Mouse (Mus musculus) effector memory CD4-positive, alpha-beta T cell, adult 7 months (primary cell): ENCODE measurements around the gene Aamp. TPM values are rescaled to one million over a fixed set of nuclear protein-coding genes. Genes with fewer than 3 reads are reported as not detected.

Experiments
- polyA plus RNA-seq: library from polyadenylated mRNA; unstranded; fragments of 100-300 nt; shearing (Covaris generic); gene quantifications from one replicate; pipeline ENCODE4 v1.2.1, GENCODE M21; 2017

Gene Aamp
- polyA plus RNA-seq = 242 TPM

GRCm38 (mm10) chr1:74284543-74285160, at the start of gene Aamp, which contains the start of gene Pnkd:
Gene Aamp (minus strand): TSS chr1:74284738.
Gene Pnkd (plus strand): TSS chr1:74284930.

GRCm38 (mm10) chr1:74305522-74305921, 21.0 kb upstream of the Aamp start, which contains the start of gene Tmbim1:
Gene Tmbim1 (minus strand): TSS chr1:74305622.

GRCm38 (mm10) chr1:74278538-74278937, 6.0 kb downstream of the Aamp start, which contains the start of gene Gpbar1:
Gene Gpbar1 (plus strand): TSS chr1:74278550.

GRCm38 (mm10) chr1:74235938-74236589, 48.5 kb downstream of the Aamp start, which contains the start of gene Arpc2:
Gene Arpc2 (plus strand): TSS chr1:74236084.

Other genes with a start within 250 kb of the Aamp start
- 1.5 TPM for gene Tns1, start 160.3 kb downstream of the Aamp start, polyA plus RNA-seq
- not detected for gene Rufy4, start 159.2 kb downstream of the Aamp start, polyA plus RNA-seq
- gene Cxcr2, start 130.7 kb downstream of the Aamp start, polyA plus RNA-seq = not detected
- not detected for gene Cxcr1, start 90.1 kb downstream of the Aamp start, polyA plus RNA-seq
- gene Arpc2, start 48.7 kb downstream of the Aamp start, polyA plus RNA-seq = 944 TPM
- not detected for gene Gpbar1, start 6.2 kb downstream of the Aamp start, polyA plus RNA-seq
- 36.7 TPM for gene Pnkd, start 192 bp upstream of the Aamp start, polyA plus RNA-seq
- 7.9 TPM for gene Tmbim1, start 20.9 kb upstream of the Aamp start, polyA plus RNA-seq
- not detected for gene Catip, start 77.4 kb upstream of the Aamp start, polyA plus RNA-seq
- gene Slc11a1, start 90.5 kb upstream of the Aamp start, polyA plus RNA-seq = not detected
- gene Ctdsp1, start 106.8 kb upstream of the Aamp start, polyA plus RNA-seq = 4.6 TPM
- gene Vil1, start 124.6 kb upstream of the Aamp start, polyA plus RNA-seq = not detected
- 15.8 TPM for gene Cnot9, start 221.3 kb upstream of the Aamp start, polyA plus RNA-seq